Mouse (Mus musculus): Measurements from ENCODE around the gene Kcnk2.

The Kcnk2 gene

GRCm38 (mm10) chr1:189214477-189214876, 187.6 kb downstream of the Kcnk2 start:
- DNase-seq, result no peak

DNA sequence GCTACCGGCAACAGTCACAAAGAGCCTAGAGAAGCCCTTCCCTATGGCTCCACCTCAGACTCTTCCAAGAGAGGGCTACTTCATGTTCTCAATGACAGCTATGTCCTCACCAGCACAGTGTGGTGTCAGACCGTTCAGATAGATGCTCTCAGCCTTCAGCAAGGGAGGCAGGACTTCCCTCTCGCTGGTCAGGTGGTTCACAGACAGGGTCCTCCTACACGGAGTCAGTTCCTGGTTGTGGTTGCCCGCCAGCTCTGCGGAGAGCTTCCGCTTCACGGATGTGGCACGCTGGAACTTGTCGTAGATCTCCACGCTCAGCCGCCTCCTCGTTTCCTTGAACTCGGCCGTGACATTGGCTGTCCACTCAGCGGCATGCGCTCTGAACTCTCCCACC, 192.4 kb downstream of the Kcnk2 start:
- no peak for DNase-seq

DNA sequence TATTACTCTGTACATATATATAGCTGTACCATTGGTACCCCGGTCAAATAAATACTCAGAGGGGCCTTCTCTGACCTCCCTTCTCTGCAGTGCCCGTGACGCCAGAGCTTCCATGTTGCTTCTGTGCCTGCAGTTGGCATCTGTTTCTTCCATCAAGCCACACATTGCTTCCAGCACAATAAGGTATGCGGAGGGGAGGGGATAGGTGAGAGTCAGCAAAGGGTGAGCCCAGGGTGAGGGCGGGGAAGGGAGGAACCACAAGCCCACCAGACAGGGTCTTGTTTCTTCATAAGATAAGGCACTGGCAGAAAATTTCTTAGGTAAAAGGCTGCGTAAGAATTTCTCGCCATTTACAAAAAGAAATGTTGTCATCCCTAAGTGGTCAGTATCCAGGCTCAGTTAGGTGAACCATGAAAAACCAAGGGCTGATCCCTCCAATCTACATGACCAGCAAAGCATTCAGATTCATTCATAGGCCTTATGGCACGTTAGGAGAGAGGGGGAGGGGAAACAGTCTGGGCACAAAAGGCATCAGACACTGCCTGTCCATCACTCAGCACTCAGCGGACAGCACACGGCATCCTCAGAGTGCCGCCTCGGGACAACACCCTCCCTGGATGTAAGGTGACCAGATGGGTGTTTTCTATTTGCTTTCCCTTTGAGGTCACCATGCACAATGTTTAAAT, 192.9 kb downstream of the Kcnk2 start:
- no peak for DNase-seq

- DNase-seq, result no peak
Observed at GRCm38 (mm10) chr1:189208605-189209004, 193.5 kb downstream of the Kcnk2 start.

- no peak for DNase-seq
Observed at GRCm38 (mm10) chr1:189195758-189196157, 206.3 kb downstream of the Kcnk2 start.

GRCm38 (mm10) chr1:189187737-189188390, 214.2 kb downstream of the Kcnk2 start:
- DNase-seq, result no peak

DNA sequence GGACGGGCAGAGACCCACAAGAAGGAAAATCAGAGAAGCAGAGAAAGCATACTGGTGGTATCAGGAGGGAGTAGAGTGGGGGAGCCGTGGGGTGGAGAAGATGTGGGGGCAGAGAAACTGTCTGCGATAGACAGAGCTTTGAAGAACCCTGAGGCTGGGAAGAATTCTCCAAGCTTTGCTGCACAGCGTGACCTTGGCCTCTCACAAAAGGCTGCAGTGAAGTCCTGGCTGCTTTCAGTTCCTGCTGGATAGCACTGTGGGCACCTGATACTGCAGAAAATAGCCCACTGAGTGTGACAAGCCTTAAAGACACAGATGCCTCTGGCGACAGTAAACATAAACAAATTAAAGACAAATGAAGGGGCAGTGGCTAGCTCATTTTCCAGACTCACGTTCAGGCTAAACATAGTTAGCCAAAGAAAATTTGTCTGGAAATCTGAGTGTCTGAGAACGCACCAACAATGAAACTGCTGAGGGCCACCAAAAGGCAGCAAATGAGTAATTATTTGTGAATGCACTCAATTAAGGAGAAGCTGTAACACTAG, 216.8 kb downstream of the Kcnk2 start:
- DNase-seq, result no peak

GRCm38 (mm10) chr1:189177746-189178145, 224.3 kb downstream of the Kcnk2 start:
- DNase-seq, result no peak

DNA sequence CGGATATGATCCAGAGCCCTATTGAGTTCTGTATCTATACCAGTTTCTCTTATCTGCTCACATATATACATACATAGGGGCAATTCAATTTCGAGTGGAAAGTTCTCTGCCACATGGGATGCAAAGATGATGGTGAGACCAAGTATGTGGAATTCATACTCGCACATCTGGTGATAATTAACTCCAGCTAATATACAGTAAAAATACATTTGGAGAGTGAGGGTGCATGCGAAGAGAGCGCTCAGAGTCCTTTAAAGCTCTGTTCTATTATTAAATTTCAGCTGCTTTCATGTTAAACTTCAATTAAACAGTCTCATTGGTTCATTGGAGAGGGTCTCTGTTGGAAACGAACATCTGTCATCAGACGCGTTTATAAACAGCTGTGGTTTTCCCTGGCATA, 228.6 kb downstream of the Kcnk2 start:
- no peak for DNase-seq

DNA sequence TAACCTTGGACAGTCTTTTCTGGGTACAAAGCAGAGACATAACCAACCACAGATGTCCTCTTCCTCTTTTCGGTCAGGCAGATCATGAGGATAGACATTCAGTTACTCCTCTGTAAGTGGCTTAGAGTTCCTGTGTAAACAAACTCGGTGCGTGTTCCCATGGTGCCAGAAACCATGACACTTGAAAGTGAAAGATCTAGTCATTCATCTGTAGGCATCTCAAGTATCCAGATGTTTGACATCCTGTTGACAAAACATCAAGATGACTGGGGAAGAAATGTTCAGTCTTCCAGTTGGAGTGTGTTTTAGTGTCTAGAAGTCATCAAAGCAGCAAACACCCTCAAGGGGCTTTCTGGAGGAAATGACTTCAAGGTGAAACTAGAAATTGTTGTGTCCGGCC, 230.9 kb downstream of the Kcnk2 start:
- DNase-seq, result no peak

GRCm38 (mm10) chr1:189165756-189166155, 236.3 kb downstream of the Kcnk2 start:
- no peak for DNase-seq

- no peak for DNase-seq
Observed at GRCm38 (mm10) chr1:189165141-189165540, 236.9 kb downstream of the Kcnk2 start.

DNA sequence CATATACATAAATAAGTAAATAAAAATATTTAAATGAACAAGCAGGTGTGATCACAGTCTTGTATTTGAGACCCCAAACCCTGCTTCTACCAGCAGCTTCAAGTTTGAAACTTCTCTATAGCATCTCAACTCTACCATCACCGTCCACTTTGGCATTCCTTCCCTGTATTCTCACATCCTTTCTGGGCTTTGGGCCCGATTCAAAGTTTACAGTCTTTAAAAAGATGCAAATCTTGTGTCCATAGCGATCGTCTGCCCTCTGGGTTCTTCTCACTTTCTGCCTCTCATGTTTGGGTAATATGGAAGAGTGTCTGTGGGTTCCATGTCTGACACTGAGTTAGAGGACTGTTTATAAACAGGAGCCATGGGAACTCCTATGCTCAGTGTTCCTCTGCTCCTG, 237.4 kb downstream of the Kcnk2 start:
- no peak for DNase-seq

DNA sequence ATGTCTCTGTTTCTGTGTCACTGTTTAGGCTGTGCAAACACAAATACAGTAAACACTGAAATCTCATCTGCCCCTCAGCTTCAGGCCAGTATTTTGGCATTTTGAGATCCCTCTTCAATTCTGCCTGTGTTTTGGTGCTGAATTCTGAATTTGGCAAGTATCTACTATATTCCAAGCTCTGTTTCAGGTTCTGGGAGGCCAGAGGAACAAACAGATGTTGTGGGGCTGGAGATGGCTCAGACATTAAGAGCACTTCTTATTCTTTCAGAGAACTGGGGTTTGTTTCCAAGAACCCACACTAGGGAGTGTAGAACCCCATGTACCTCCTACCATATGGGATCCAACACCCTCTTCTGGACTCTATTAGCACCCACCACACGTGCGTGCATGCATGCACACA, 237.8 kb downstream of the Kcnk2 start:
- DNase-seq, result no peak
